Comparison of ENCODE assay signal across 24 mouse cellular contexts in the genomic region with DNA sequence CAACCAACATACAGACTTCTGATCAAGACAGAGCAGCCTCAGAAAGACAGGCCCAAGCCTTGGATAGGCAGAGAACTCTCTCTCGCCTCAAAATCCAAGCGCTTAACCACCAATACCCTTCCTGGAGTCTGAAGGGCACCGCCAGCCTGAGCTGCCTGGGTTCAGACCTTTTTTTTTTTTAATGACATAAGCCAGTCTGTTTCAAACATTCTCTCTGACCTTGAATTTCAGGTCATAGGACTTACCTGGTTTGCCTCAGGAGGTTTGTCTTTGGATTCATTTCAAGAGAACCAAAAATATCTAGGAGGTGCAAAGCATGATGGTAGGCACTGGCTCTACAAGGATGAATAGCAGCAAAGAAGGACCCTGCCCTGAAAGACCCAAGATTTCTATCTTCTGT.
DNase-seq lines count a peak whose midpoint lies in the region; ATAC-seq lines count a peak whose summit lies in the region.
"Had no signal": no experiment of that assay in that cellular context is flagged by ENCODE, and none has a peak within 500 bp of the region (broad histone marks: within the 10 kb centered on the region; RNA-seq: fewer than 3 reads in every experiment).

No protein-coding gene starts in this region.

- H3K36me3 ChIP-seq in heart, embryonic 13.5 days, result no peaks in the 10 kb centered on the region
- no peaks in the 10 kb centered on the region for H3K36me3 ChIP-seq in kidney, embryonic 14.5 days (ENCODE audit: control insufficient read depth, insufficient read depth, low read length)
- no peaks in the 10 kb centered on the region for H3K36me3 ChIP-seq in kidney, embryonic 16.5 days (ENCODE audit: insufficient read depth, low read length)
- no peaks in the 10 kb centered on the region for H3K36me3 ChIP-seq in macrophage (ENCODE audit: inconsistent target)
- H3K36me3 ChIP-seq: embryonic facial prominence, embryonic 10.5 days; forebrain, embryonic 12.5 days; midbrain, embryonic 15.5 days; neural tube, embryonic 15.5 days; stomach, embryonic 15.5 days had no signal

- no peak overlapping the region for H3K4me2 ChIP-seq in heart, embryonic 13.5 days
- H3K4me2 ChIP-seq in kidney, embryonic 14.5 days (replicated peaks; ENCODE audit: low read depth, low read length), result no peak overlapping the region
- no peak overlapping the region for H3K4me2 ChIP-seq in kidney, embryonic 16.5 days (replicated peaks; ENCODE audit: low read depth, low read length)
- H3K4me2 ChIP-seq: forebrain, embryonic 12.5 days; hindbrain, embryonic 13.5 days; liver, embryonic 11.5 days; midbrain, embryonic 15.5 days; neural tube, embryonic 15.5 days; stomach, embryonic 15.5 days had no signal

- no peak for ATAC-seq in heart, embryonic 13.5 days (ENCODE audit: extremely low read depth, insufficient number of reproducible peaks, low FRiP score, low TSS enrichment)
- no peak for ATAC-seq in kidney, embryonic 14.5 days (ENCODE audit: low FRiP score, low TSS enrichment)
- no peak for ATAC-seq in kidney, embryonic 16.5 days (ENCODE audit: low FRiP score, low TSS enrichment)
- ATAC-seq: inflammation-experienced regulatory T-cells, adult 6 months; midbrain, embryonic 15.5 days had no signal

- no peak overlapping the region for H3K4me3 ChIP-seq in heart, embryonic 13.5 days
- H3K4me3 ChIP-seq in kidney, embryonic 14.5 days (ENCODE audit: low read length), result no peak overlapping the region
- no peak overlapping the region for H3K4me3 ChIP-seq in kidney, embryonic 16.5 days (ENCODE audit: low read length)
- no peak overlapping the region for H3K4me3 ChIP-seq in macrophage (ENCODE audit: inconsistent target)
- H3K4me3 ChIP-seq: embryonic facial prominence, embryonic 10.5 days; forebrain, embryonic 12.5 days; hindbrain, embryonic 13.5 days; midbrain, embryonic 15.5 days; myocyte; neural tube, embryonic 15.5 days; stomach, embryonic 15.5 days had no signal

- WGBS in heart, embryonic 13.5 days, result 75% methylated on average over 3 of the region's 3 CpGs
- WGBS in kidney, embryonic 14.5 days, result 96% methylated on average over 3 of the region's 3 CpGs
- 92% methylated on average over 3 of the region's 3 CpGs for WGBS in kidney, embryonic 16.5 days
- WGBS in macrophage (ENCODE audit: missing documents), result 97% methylated on average over 3 of the region's 3 CpGs

- intact Hi-C loops in heart, postnatal 25 days (cut with DNase I), result no loop called here

- no peaks in the 10 kb centered on the region for H3K79me2 ChIP-seq in macrophage (ENCODE audit: inconsistent target)

- no peak overlapping the region for H3K9ac ChIP-seq in heart, embryonic 13.5 days
- no peak overlapping the region for H3K9ac ChIP-seq in kidney, embryonic 14.5 days (ENCODE audit: low read depth, low read length)
- no peak overlapping the region for H3K9ac ChIP-seq in kidney, embryonic 16.5 days (replicated peaks; ENCODE audit: low read length)
- H3K9ac ChIP-seq: forebrain, embryonic 12.5 days; hindbrain, embryonic 13.5 days; midbrain, embryonic 15.5 days; neural tube, embryonic 15.5 days; stomach, embryonic 15.5 days had no signal

- H3K27me3 ChIP-seq in heart, embryonic 13.5 days (replicated peaks), result no peaks in the 10 kb centered on the region
- H3K27me3 ChIP-seq in kidney, embryonic 14.5 days (ENCODE audit: control insufficient read depth, insufficient read depth, low read length), result no peaks in the 10 kb centered on the region
- H3K27me3 ChIP-seq in kidney, embryonic 16.5 days (ENCODE audit: insufficient read depth, low read length), result no peaks in the 10 kb centered on the region
- H3K27me3 ChIP-seq: forebrain, embryonic 12.5 days; hindbrain, embryonic 13.5 days; midbrain, embryonic 15.5 days; neural tube, embryonic 15.5 days; stomach, embryonic 15.5 days had no signal

- H3K4me1 ChIP-seq in heart, embryonic 13.5 days, result peaks cover 60% of the 10 kb centered on the region
- no peaks in the 10 kb centered on the region for H3K4me1 ChIP-seq in kidney, embryonic 14.5 days (ENCODE audit: control insufficient read depth, insufficient read depth, low read length)
- no peaks in the 10 kb centered on the region for H3K4me1 ChIP-seq in kidney, embryonic 16.5 days (ENCODE audit: insufficient read depth, low read length)
- H3K4me1 ChIP-seq: midbrain, embryonic 15.5 days; stomach, embryonic 15.5 days had no signal

- H3K27ac ChIP-seq in heart, embryonic 13.5 days (replicated peaks), result peak overlapping the region; percentile 51
- no peak overlapping the region for H3K27ac ChIP-seq in kidney, embryonic 14.5 days (ENCODE audit: low read depth, low read length)
- peak overlapping the region; percentile 26; the same call in 1 of the 2 replicates for H3K27ac ChIP-seq in kidney, embryonic 16.5 days (ENCODE audit: low read length)
- H3K27ac ChIP-seq in macrophage, result 0 out of 2 replicates have a peak overlapping the region, but pooled peaks have one; percentile 0
- H3K27ac ChIP-seq: embryonic facial prominence, embryonic 10.5 days; forebrain, embryonic 12.5 days; hindbrain, embryonic 13.5 days; midbrain, embryonic 15.5 days; stomach, embryonic 15.5 days had no signal

- no peaks in the 10 kb centered on the region for H3K9me3 ChIP-seq in heart, embryonic 13.5 days
- H3K9me3 ChIP-seq in kidney, embryonic 14.5 days (ENCODE audit: control insufficient read depth, low read length), result no peaks in the 10 kb centered on the region
- no peaks in the 10 kb centered on the region for H3K9me3 ChIP-seq in kidney, embryonic 16.5 days (ENCODE audit: low read length)
- H3K9me3 ChIP-seq: embryonic facial prominence, embryonic 10.5 days; forebrain, embryonic 12.5 days; hindbrain, embryonic 13.5 days; midbrain, embryonic 15.5 days; neural tube, embryonic 15.5 days; stomach, embryonic 15.5 days had no signal

- DNase-seq in heart, postnatal 25 days (ENCODE audit: low spot score), result no peak
- peak; percentile 36 to 84 for DNase-seq in kidney, adult 8-10 months
- no peak for DNase-seq in spleen, postnatal 14 days (ENCODE audit: low spot score in 2 of 2)
- DNase-seq: B cell, adult 2 months; cerebellum, adult 18-20 months; gastrocnemius, postnatal 14 days; left cerebral cortex, postnatal 4 days; lung, adult 2 months; right cerebral cortex, postnatal 25 days; thymus, adult 18-20 months; thymus, postnatal 4 days had no signal

Comparison
In these comparisons a context has a peak if more than half of its experiments do, and no peak if none do; other contexts are left out.
1. DNase-seq: peak in kidney, adult 8-10 months (2 of 2); none in heart, postnatal 25 days (single experiment) and spleen, postnatal 14 days (0 of 2).